Mouse (Mus musculus) hindbrain, embryonic 16.5 days (tissue): Measurements from ENCODE around the gene Ctbp2. TPM values are rescaled to one million over a fixed set of nuclear protein-coding genes. Genes with fewer than 3 reads are reported as not detected.

Experiments used
- ATAC-seq: fragments of 200-750 bp; cut with Nextera tagmentation; 2 replicates; pipeline ENCODE4 v1.8.0; 2017; ENCODE audit warnings: moderate TSS enrichment, moderate library complexity
- H3K27ac ChIP-seq: fragments of 300-500 bp; sonication (generic); 2 replicates; pipeline ENCODE4 v1.5.1; 2014; ENCODE audit warnings: low read depth, mild to moderate bottlenecking, control low read depth, low read length, moderate library complexity
- H3K27me3 ChIP-seq: fragments of 300-500 bp; sonication (generic); replicated peaks from 2 replicates; pipeline ENCODE4 v1.6.1; 2014; ENCODE audit warnings: low read length; ENCODE audit not compliant: control insufficient read depth, insufficient read depth
- H3K36me3 ChIP-seq: fragments of 300-500 bp; sonication (generic); 2 replicates; pipeline ENCODE4 v1.6.1; 2014; ENCODE audit warnings: mild to moderate bottlenecking, low read length, moderate library complexity, mixed read lengths; ENCODE audit not compliant: control insufficient read depth, insufficient read depth
- H3K4me1 ChIP-seq: fragments of 300-500 bp; sonication (generic); 2 replicates; pipeline ENCODE4 v1.6.1; 2014; ENCODE audit warnings: low read depth, low read length; ENCODE audit not compliant: control insufficient read depth, insufficient read depth
- H3K4me2 ChIP-seq: fragments of 300-500 bp; sonication (generic); 2 replicates; pipeline ENCODE4 v1.6.1; 2014; ENCODE audit warnings: mild to moderate bottlenecking, low read length, control low read depth, moderate library complexity
- H3K4me3 ChIP-seq: fragments of 300-500 bp; sonication (generic); 2 replicates; pipeline ENCODE4 v1.5.1; 2014; ENCODE audit warnings: mild to moderate bottlenecking, low read length, control low read depth, moderate library complexity
- H3K9ac ChIP-seq: fragments of 300-500 bp; sonication (generic); 2 replicates; pipeline ENCODE4 v1.6.1; 2014; ENCODE audit warnings: low read depth, mild to moderate bottlenecking, control low read depth, low read length, moderate library complexity
- H3K9me3 ChIP-seq: fragments of 300-500 bp; sonication (generic); 2 replicates; pipeline ENCODE4 v1.6.1; 2014; ENCODE audit warnings: mild to moderate bottlenecking, low read length, moderate library complexity; ENCODE audit not compliant: control insufficient read depth
- WGBS: fragments of 180-500 bp; shearing (Covaris S2); extraction: QIAGEN DNeasy Blood & Tissue Kit; methylation state at CpG from one replicate; pipeline ENCODE4 v1.1.7; 2014; 5-methylcytosine and 5-hydroxymethylcytosine counted together
- polyA plus RNA-seq: library from polyadenylated mRNA; unstranded; fragments of >200 nt; fragmentation: Nextera tagmentation; extraction: Ambion mirVana; gene quantifications from 2 replicates; pipeline ENCODE4 v1.2.1, GENCODE M21; 2015

Ctbp2 gene
- polyA plus RNA-seq, 1 experiment from 2014 or later: 44.9 TPM

GRCm38 (mm10) chr7:133155621-133156020, 31.5 kb upstream of the Ctbp2 start:
- no peak overlapping the region for H3K4me3 ChIP-seq
- no peak overlapping the region for H3K27ac ChIP-seq
- no peaks in the 10 kb centered on the region for H3K9me3 ChIP-seq
- ATAC-seq: no peak
- H3K27me3 ChIP-seq: no peaks in the 10 kb centered on the region
- 57% methylated on average over 12 of the region's 12 CpGs for WGBS
- no peak overlapping the region for H3K4me2 ChIP-seq
- no peaks in the 10 kb centered on the region for H3K36me3 ChIP-seq
- H3K4me1 ChIP-seq: no peaks in the 10 kb centered on the region; the same call in 1 of the 2 replicates
- H3K9ac ChIP-seq: no peak overlapping the region

GRCm38 (mm10) chr7:133154846-133155245, 30.7 kb upstream of the Ctbp2 start:
- Histone ChIP-seq H3K4me2 (no peak overlapping the region), H3K4me3 (no peak overlapping the region), H3K27me3 (no peaks in the 10 kb centered on the region), H3K4me1 (no peaks in the 10 kb centered on the region; the same call in 1 of the 2 replicates), H3K27ac (no peak overlapping the region), H3K9ac (no peak overlapping the region), H3K9me3 (no peaks in the 10 kb centered on the region), H3K36me3 (no peaks in the 10 kb centered on the region)
- ATAC-seq: peak; percentile 34; the same call in 1 of the 2 replicates
- 68% methylated on average over 6 of the region's 6 CpGs for WGBS

- ATAC-seq: no peak
- H3K27ac ChIP-seq: no peak overlapping the region
- no peak overlapping the region for H3K4me3 ChIP-seq
- H3K9me3 ChIP-seq: no peaks in the 10 kb centered on the region
- H3K36me3 ChIP-seq: no peaks in the 10 kb centered on the region
- no peak overlapping the region for H3K9ac ChIP-seq
- H3K4me2 ChIP-seq: no peak overlapping the region
- 89% methylated on average over 8 of the region's 8 CpGs for WGBS
- H3K4me1 ChIP-seq: no peaks in the 10 kb centered on the region
- H3K27me3 ChIP-seq: no peaks in the 10 kb centered on the region; the same call in 1 of the 2 replicates
Measured at GRCm38 (mm10) chr7:133139689-133140336, 15.7 kb upstream of the Ctbp2 start.

- no peak overlapping the region for H3K27ac ChIP-seq
- ATAC-seq: no peak
- no peaks in the 10 kb centered on the region for H3K4me1 ChIP-seq
- H3K27me3 ChIP-seq: no peaks in the 10 kb centered on the region
- H3K36me3 ChIP-seq: no peaks in the 10 kb centered on the region
- H3K9me3 ChIP-seq: no peaks in the 10 kb centered on the region
- H3K9ac ChIP-seq: no peak overlapping the region
- H3K4me2 ChIP-seq: no peak overlapping the region
- WGBS: 88% methylated on average over 5 of the region's 5 CpGs
- H3K4me3 ChIP-seq: no peak overlapping the region
Measured at GRCm38 (mm10) chr7:133133552-133133951, 9.4 kb upstream of the Ctbp2 start.

GRCm38 (mm10) chr7:133132702-133133101, 8.5 kb upstream of the Ctbp2 start:
- H3K27me3 ChIP-seq: no peaks in the 10 kb centered on the region
- WGBS: 90% methylated on average over 5 of the region's 5 CpGs
- no peak for ATAC-seq
- H3K9ac ChIP-seq: no peak overlapping the region
- H3K9me3 ChIP-seq: no peaks in the 10 kb centered on the region
- no peaks in the 10 kb centered on the region for H3K4me1 ChIP-seq
- no peak overlapping the region for H3K4me2 ChIP-seq
- no peaks in the 10 kb centered on the region for H3K36me3 ChIP-seq
- H3K27ac ChIP-seq: no peak overlapping the region
- H3K4me3 ChIP-seq: no peak overlapping the region

GRCm38 (mm10) chr7:133124701-133125485, 739 bp upstream of the Ctbp2 start:
- ATAC-seq: no peak
- peak overlapping the region; percentile 93 for H3K9ac ChIP-seq
- H3K4me1 ChIP-seq: peaks cover 20% of the 10 kb centered on the region
- H3K4me2 ChIP-seq: peak overlapping the region; percentile 100
- H3K27ac ChIP-seq: peak overlapping the region; percentile 94; the same call in 1 of the 2 replicates
- 11% methylated on average over 34 of the region's 34 CpGs for WGBS
- peak overlapping the region; percentile 94 for H3K4me3 ChIP-seq
- H3K27me3 ChIP-seq: peaks cover 6% of the 10 kb centered on the region; the same call in 1 of the 2 replicates
- no peaks in the 10 kb centered on the region for H3K9me3 ChIP-seq
- H3K36me3 ChIP-seq: no peaks in the 10 kb centered on the region

GRCm38 (mm10) chr7:133123244-133123998, 733 bp downstream of the Ctbp2 start, which contains the start of gene Fgfr2:
Gene Fgfr2 (minus strand): TSS chr7:133123350.
- Histone ChIP-seq H3K4me2 (peak within 1 kb of the TSS; percentile 100), H3K36me3 (no peaks in the 10 kb centered on the region), H3K4me3 (peak within 1 kb of the TSS; percentile 94), H3K27me3 (peaks cover 6% of the 10 kb centered on the region; the same call in 1 of the 2 replicates), H3K9ac (peak within 1 kb of the TSS; percentile 93), H3K9me3 (no peaks in the 10 kb centered on the region), H3K4me1 (peaks cover 23% of the 10 kb centered on the region), H3K27ac (peak within 1 kb of the TSS; percentile 94)
- ATAC-seq: peak; percentile 73
- under 1% methylated on average over 36 of the region's 53 CpGs for WGBS

GRCm38 (mm10) chr7:133122379-133123243, 1.5 kb downstream of the Ctbp2 start:
- peak overlapping the region; percentile 93 for H3K9ac ChIP-seq
- H3K36me3 ChIP-seq: no peaks in the 10 kb centered on the region
- peaks cover 6% of the 10 kb centered on the region; the same call in 1 of the 2 replicates for H3K27me3 ChIP-seq
- peak overlapping the region; percentile 94 for H3K27ac ChIP-seq
- ATAC-seq: peak; percentile 45
- peak overlapping the region; percentile 100 for H3K4me2 ChIP-seq
- peak overlapping the region; percentile 94 for H3K4me3 ChIP-seq
- no peaks in the 10 kb centered on the region for H3K9me3 ChIP-seq
- H3K4me1 ChIP-seq: peaks cover 25% of the 10 kb centered on the region
- under 1% methylated on average over 78 of the region's 102 CpGs for WGBS
